Mouse (Mus musculus) lung, postnatal 4 days (tissue): Measurements from ENCODE around the gene Furin.
A peak's percentile ranks its signal among the peaks of the same experiment; 100 is the strongest.

ENCODE experiments used
- DNase-seq, 2 experiments: peaks; one replicate each; pipeline ENCODE4 v3.0.0; 2021

Furin gene

GRCm38 (mm10) chr7:80371041-80371751 is 34.0 kb downstream of the Furin start, which contains the start of gene Man2a2:
Gene Man2a2, minus strand, starts transcription at chr7:80371375.
- peak; percentile 91 for DNase-seq

GRCm38 (mm10) chr7:80370649-80371040 is 34.6 kb downstream of the Furin start:
- peak; percentile 82 to 85 for DNase-seq

- no peak for DNase-seq
These were observed 35.2 kb downstream of the Furin start for GRCm38 (mm10) chr7:80369967-80370431.

DNA sequence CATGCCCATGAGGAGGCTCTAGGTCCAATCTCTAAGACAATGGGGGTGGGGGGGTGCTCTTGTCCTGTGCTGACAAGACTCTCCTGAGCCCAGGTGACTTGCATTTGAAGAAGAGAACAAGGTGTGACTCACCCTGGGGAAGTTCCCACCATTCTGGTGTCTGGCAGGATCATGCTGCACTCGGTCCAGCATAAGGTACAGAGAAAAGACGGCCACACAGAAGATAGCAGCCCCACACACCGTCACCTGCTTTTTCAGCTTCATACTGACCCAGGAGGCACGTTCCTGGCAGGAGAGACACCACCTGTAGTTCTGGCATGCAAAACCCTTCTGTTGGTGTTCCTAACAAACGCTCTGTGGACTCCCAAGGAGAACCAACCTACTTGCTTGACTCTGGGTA is 35.8 kb downstream of the Furin start:
- no peak for DNase-seq

DNA sequence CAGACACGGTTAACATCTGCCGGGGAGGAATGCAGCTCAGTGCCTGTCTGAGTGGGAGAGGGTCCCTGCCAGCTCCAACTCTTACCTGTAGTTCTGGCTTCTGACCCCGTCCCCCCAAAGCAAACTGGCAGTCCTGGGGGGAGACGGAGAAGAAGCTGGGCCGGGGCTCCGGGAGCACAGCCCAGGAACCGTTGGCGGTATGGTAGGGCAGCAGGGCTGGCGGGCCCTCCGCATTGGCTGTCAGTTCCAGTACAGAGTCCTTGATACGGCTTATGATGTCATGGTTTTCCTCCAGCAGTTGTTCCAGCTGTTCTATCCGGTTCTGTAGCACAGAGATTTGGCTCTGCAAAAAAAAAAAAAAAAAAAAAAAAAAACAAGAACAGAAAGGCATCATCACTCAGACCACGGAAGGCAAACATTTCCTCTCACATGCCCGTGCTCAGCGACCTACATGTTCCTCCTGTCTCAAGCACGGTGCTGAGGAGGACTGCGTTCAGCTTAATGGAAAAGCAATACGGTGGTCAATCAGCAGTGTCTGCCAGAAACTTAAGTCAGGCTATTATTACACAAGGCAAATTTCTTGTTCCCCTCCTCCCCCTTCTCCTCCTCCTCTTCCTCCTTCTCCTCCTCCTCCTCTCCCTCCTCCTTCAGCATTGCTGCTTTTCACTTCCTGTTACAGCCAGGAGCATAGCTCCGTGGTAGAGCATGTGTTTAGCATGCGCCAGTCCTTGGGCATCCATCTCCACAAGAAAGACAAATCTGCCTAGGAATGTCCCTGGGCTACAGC is 36.4 kb downstream of the Furin start:
- no peak for DNase-seq

- no peak for DNase-seq
These were observed 37.2 kb downstream of the Furin start for GRCm38 (mm10) chr7:80368009-80368408.

GRCm38 (mm10) chr7:80367232-80367631 is 38.0 kb downstream of the Furin start:
- DNase-seq = no peak

GRCm38 (mm10) chr7:80365759-80366158 is 39.5 kb downstream of the Furin start:
- DNase-seq = peak in 1 of 2 experiments; percentile 67

DNA sequence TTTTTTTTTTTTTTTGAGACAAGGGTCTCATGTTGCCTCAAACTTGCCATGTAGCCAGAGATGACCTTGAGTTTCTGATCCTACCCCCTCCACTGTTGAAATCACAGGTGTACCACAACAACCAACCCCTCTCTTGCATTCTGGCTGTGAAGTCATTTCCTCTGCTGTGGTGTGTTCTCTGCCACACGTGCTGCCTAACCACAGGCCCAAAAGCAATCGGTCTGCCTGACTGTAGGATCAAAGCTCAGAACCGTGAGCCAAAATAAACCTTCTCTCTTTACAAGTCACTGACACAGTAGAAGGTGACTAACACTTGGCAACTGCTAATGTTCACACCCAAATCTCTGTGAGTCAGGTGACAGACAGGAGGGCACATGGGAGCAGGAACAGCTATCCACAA is 44.8 kb downstream of the Furin start:
- DNase-seq = no peak

GRCm38 (mm10) chr7:80358039-80358438 is 47.2 kb downstream of the Furin start:
- DNase-seq = no peak

DNA sequence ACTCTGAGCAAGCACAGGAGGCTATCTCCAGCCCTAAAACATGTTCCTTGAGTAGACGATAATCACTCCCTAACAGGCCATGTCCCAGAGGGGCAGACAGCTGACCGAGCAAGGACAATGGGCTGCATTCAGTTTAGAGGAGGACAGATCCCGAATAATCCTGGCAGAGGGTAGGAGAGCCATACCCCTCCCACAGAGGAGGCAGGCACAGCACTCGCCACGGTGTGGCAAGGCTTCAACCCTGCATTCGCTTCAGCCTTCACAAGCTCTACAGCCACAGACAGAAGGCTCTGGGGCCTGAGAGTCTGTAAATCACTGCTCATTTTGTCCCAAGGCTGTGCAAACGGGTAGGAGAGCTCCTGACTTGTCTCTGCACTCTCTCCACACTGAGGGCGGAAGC is 48.1 kb downstream of the Furin start:
- DNase-seq = no peak

DNA sequence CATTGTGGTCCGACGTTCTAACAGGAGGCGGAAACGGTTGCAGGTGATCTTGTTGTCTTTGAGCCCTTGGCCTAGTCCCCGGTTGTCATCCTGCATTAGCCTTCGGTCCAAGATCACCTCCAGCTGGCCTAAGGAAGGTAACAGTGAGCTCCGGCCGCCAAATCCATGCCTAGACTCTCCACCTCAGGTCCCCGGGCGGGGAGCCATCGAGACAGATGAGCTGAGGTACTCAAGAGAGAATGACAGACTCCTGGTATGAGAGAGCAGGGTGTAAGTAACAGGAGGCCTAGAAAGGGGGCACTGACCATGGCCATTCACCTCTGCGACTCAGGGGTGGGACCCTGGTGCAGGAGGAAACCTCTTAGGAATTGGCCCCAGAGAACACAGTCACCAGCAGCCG is 48.9 kb downstream of the Furin start:
- DNase-seq = no peak

GRCm38 (mm10) chr7:80352920-80353319 is 52.3 kb downstream of the Furin start:
- peak in 1 of 2 experiments; percentile 19 for DNase-seq

- no peak for DNase-seq
These were observed 54.4 kb downstream of the Furin start for GRCm38 (mm10) chr7:80350808-80351207.

- no peak for DNase-seq
These were observed 57.3 kb downstream of the Furin start for GRCm38 (mm10) chr7:80347670-80348586.

- no peak for DNase-seq
These were observed 58.4 kb downstream of the Furin start for GRCm38 (mm10) chr7:80346830-80347229.

GRCm38 (mm10) chr7:80346173-80346572 is 59.1 kb downstream of the Furin start:
- DNase-seq = no peak

DNA sequence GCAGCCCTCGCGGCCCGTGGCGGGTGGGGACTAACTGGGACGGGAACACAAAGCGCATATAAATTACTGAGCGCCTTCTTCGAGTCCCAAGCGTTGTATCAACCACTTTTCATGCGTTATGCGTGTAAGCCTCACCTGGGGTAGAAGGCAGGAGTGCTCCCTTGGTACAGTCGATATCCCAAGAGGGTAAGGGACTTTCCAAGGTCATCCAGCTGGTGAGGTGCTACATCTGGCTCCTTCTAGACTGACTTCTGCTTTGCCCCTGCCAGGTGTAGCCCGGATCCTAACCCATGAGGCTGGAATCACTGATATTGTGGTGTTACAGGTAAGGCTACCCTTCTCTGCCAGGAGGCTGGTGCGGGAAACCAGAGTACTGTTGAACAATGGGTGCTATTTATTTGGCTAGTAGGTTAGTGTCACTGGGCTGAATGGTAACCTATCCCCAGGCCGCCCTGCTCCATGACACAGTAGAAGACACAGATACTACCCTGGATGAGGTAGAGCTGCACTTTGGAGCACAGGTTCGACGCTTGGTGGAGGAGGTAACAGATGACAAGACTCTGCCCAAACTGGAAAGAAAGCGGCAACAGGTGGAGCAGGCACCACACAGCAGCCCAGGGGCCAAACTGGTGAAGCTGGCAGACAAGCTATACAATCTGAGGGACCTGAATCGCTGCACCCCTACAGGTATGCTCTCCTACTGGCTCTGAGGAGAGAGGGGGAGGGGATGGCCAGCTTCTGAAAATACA is 61.8 kb downstream of the Furin start:
- no peak for DNase-seq

GRCm38 (mm10) chr7:80342858-80343257 is 62.4 kb downstream of the Furin start, which contains the start of gene Hddc3:
Gene Hddc3, plus strand, starts transcription at chr7:80343104.
- peak; percentile 95 to 96 for DNase-seq

DNA sequence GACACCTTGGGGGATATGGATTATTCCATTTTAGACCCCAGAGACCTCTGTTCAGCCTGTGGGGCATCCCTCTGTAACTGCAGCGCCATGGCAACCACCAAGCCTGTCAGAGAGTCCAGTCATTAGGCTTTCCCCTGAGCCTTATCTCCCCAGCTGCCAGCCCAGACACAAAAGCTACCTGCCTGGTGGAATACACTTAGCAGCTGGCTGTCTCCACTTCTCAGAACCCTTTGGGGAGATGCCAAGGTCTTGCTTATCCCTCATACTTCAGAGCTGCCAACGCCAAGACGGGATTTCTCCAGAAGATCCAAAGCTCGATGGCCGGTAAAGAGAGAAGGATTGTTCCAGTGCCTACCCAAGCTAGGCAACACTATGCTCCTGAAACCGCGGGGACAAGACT is 63.4 kb downstream of the Furin start:
- no peak for DNase-seq

GRCm38 (mm10) chr7:80340793-80341192 is 64.4 kb downstream of the Furin start, which contains the start of gene Unc45a:
Gene Unc45a, minus strand, starts transcription at chr7:80341005.
- peak; percentile 84 to 87 for DNase-seq
